Mouse (Mus musculus) lung, adult 2 months (tissue): ENCODE results near the gene Wif1.

ENCODE experiments used
- CTCF ChIP-seq: fragments of 200-500 bp; IDR thresholded peaks from 2 replicates; pipeline ENCODE4 v1.5.1; 2011; ENCODE audit warnings: mild to moderate bottlenecking, low read length, control low read depth; ENCODE audit not compliant: insufficient read depth
- POLR2A ChIP-seq: fragments of 200-500 bp; IDR thresholded peaks from 2 replicates; pipeline ENCODE4 v1.6.1; 2011; ENCODE audit warnings: low read depth, mild to moderate bottlenecking, control low read depth, low read length, borderline replicate concordance; ENCODE audit errors: extremely low read depth

- TF ChIP-seq CTCF (no peak), POLR2A (no peak)
These were observed 82.9 kb downstream of the Wif1 start for GRCm38 (mm10) chr10:121116636-121117035.
